Mouse (Mus musculus): ENCODE data around the gene Armc5.

DNA sequence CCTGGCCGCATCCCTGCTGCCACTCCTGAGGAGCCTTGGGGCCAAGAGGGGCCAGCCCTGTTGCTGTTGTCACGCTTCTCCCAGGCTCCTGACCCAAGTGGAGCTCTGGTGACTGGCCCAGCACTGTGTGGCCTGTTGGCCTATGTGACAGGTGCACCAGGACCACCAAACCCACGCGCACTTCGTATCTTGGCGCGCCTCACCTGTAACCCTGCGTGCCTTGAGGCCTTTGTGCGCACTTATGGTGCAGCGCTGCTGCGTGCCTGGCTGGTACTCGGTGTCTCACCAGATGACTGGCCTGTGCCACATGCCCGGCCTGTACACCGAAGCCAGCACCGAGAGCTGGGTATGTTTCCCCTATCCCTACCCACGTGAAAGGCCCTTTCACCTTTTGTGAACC, 5.2 kb downstream of the Armc5 start:
- no peak for TF ChIP-seq CHD2 (IDR thresholded peaks at IDR 0.05; ENCODE audit: low read depth, low read length)
- no peak for TF ChIP-seq ZC3H11A (IDR thresholded peaks at IDR 0.05; ENCODE audit: borderline replicate concordance, low read depth, low read length)
